Mouse (Mus musculus): ENCODE results near the gene Prim1. TPM values are rescaled to one million over a fixed set of nuclear protein-coding genes. Genes with fewer than 3 reads are reported as not detected.

The Prim1 gene
- total RNA-seq, 1 experiment = 63.5 TPM

DNA sequence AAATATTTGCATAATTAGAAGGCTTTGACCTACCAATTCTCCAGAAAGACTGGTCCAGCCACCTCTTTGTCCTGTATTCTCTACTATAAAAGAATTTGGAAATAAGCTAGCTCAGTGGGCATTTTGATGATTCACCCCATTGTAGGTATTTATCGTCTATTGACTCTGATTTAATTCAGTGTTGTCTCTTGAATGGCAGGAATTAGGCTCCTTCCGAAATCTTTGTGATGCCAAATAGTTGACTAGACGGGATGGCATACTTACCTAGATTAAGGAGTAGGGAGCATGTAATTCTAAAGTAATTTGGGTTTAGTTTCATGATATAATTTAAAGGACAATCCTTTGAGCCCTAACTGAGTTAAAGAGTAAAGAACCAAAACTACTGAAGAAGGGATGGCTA is 23.0 kb downstream of the Prim1 start:
- H3K9ac ChIP-seq (ENCODE audit: insufficient read depth, low read depth, low read length, poor library complexity, severe bottlenecking) = peak overlapping the region; percentile 61; the same call in 1 of the 2 replicates
- H3K36me3 ChIP-seq (ENCODE audit: control insufficient read depth, insufficient read depth, low read length, poor library complexity, severe bottlenecking) = peaks cover 51% of the 10 kb centered on the region
- in situ Hi-C loops (cut with MboI; ENCODE audit: low sequenced_read_pairs in 2 of 2, unreplicated experiment in 2 of 2) = no loop called here
- H3K4me1 ChIP-seq (ENCODE audit: control insufficient read depth in 2 of 2, insufficient read depth in 2 of 2, low read length in 2 of 2, poor library complexity in 1 of 2) = peaks cover 5 to 22% of the 10 kb centered on the region in 2 experiments; a peak in 3 of 4 replicates
- DNase-seq (ENCODE audit: low read depth, low spot score) = no peak
- no peak for TF ChIP-seq HCFC1 (IDR thresholded peaks at IDR 0.05; ENCODE audit: borderline replicate concordance, insufficient read depth, low read length)
- 0 out of 2 replicates have a peak, but pooled peaks have one; percentile 15 for TF ChIP-seq CHD2 (IDR thresholded peaks at IDR 0.05; ENCODE audit: low read depth, low read length)
- no peak overlapping the region for H3K27ac ChIP-seq (ENCODE audit: insufficient read depth, low read depth, low read length, poor library complexity, severe bottlenecking)
- no peaks in the 10 kb centered on the region for H3K9me3 ChIP-seq (ENCODE audit: control insufficient read depth, insufficient read depth, low read depth, low read length)
- H3K4me3 ChIP-seq (ENCODE audit: insufficient read depth in 1 of 2, low read depth in 1 of 2, low read length in 2 of 2, poor library complexity in 1 of 2, severe bottlenecking in 1 of 2) = peak overlapping the region; percentile 22 to 93; a peak in 2 of 4 replicates

DNA sequence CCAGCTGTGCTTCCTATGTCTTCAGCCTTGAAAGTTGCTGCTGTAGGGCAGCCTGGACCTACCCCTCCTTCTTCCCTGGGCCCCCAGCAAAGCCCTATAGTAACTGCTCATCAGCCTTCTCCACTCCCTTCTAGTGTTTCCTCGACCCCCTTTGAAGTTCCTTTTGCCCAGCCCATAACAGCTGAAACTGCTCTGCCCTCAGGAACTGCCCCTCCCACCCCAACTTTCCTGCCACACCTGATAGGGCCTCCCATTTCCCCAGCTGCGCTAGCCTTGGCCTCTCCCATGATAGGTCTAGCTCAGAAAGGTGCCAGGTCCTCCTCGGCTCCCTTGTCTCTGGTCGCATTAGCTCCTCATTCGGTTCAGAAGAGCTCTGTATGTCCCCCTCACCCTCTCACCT is 24.2 kb downstream of the Prim1 start:
- Histone ChIP-seq H3K4me3 (ENCODE audit: insufficient read depth in 1 of 2, low read depth in 1 of 2, low read length in 2 of 2, poor library complexity in 1 of 2, severe bottlenecking in 1 of 2) (no peak overlapping the region), H3K4me1 (ENCODE audit: control insufficient read depth in 2 of 2, insufficient read depth in 2 of 2, low read length in 2 of 2, poor library complexity in 1 of 2) (peaks cover 5 to 22% of the 10 kb centered on the region in 2 experiments; a peak in 3 of 4 replicates)

GRCm38 (mm10) chr10:128039858-128040257 is 24.9 kb downstream of the Prim1 start:
- H3K4me1 ChIP-seq (ENCODE audit: control insufficient read depth in 2 of 2, insufficient read depth in 2 of 2, low read length in 2 of 2, poor library complexity in 1 of 2) = peaks cover 6 to 22% of the 10 kb centered on the region in 2 experiments; a peak in 3 of 4 replicates
- H3K9ac ChIP-seq (ENCODE audit: insufficient read depth, low read depth, low read length, poor library complexity, severe bottlenecking) = no peak overlapping the region
- no peaks in the 10 kb centered on the region for H3K9me3 ChIP-seq (ENCODE audit: control insufficient read depth, insufficient read depth, low read depth, low read length)
- DNase-seq (ENCODE audit: low read depth, low spot score) = no peak
- no peak overlapping the region for H3K4me3 ChIP-seq (ENCODE audit: insufficient read depth in 1 of 2, low read depth in 1 of 2, low read length in 2 of 2, poor library complexity in 1 of 2, severe bottlenecking in 1 of 2)
- TF ChIP-seq ZNF384 (IDR thresholded peaks at IDR 0.05; ENCODE audit: low read depth, low read length) = no peak
- no peak for TF ChIP-seq ZC3H11A (IDR thresholded peaks at IDR 0.05; ENCODE audit: borderline replicate concordance, low read depth, low read length)
- TF ChIP-seq HCFC1 (IDR thresholded peaks at IDR 0.05; ENCODE audit: borderline replicate concordance, insufficient read depth, low read length) = no peak
- no peak for TF ChIP-seq CHD2 (IDR thresholded peaks at IDR 0.05; ENCODE audit: low read depth, low read length)
- TF ChIP-seq MAFK (IDR thresholded peaks at IDR 0.05; ENCODE audit: insufficient read depth, low read depth, low read length) = no peak
- H3K27ac ChIP-seq (ENCODE audit: insufficient read depth, low read depth, low read length, poor library complexity, severe bottlenecking) = no peak overlapping the region
- peaks cover 69% of the 10 kb centered on the region for H3K36me3 ChIP-seq (ENCODE audit: control insufficient read depth, insufficient read depth, low read length, poor library complexity, severe bottlenecking)
- in situ Hi-C loops (cut with MboI; ENCODE audit: low sequenced_read_pairs in 2 of 2, unreplicated experiment in 2 of 2) = no loop called here

More for the DNA sequence above, 24.2 kb downstream of the Prim1 start:
- Histone ChIP-seq H3K27ac (ENCODE audit: insufficient read depth, low read depth, low read length, poor library complexity, severe bottlenecking) (no peak overlapping the region; the same call in 1 of the 2 replicates), H3K36me3 (ENCODE audit: control insufficient read depth, insufficient read depth, low read length, poor library complexity, severe bottlenecking) (peaks cover 62% of the 10 kb centered on the region), H3K9me3 (ENCODE audit: control insufficient read depth, insufficient read depth, low read depth, low read length) (no peaks in the 10 kb centered on the region), H3K9ac (ENCODE audit: insufficient read depth, low read depth, low read length, poor library complexity, severe bottlenecking) (peak overlapping the region; percentile 34; the same call in 1 of the 2 replicates)
- no peak for TF ChIP-seq CHD2 (IDR thresholded peaks at IDR 0.05; ENCODE audit: low read depth, low read length)
- no peak for TF ChIP-seq HCFC1 (IDR thresholded peaks at IDR 0.05; ENCODE audit: borderline replicate concordance, insufficient read depth, low read length)
- no peak for TF ChIP-seq MAFK (IDR thresholded peaks at IDR 0.05; ENCODE audit: insufficient read depth, low read depth, low read length)
- no peak for TF ChIP-seq ZNF384 (IDR thresholded peaks at IDR 0.05; ENCODE audit: low read depth, low read length)
- TF ChIP-seq ZC3H11A (IDR thresholded peaks at IDR 0.05; ENCODE audit: borderline replicate concordance, low read depth, low read length) = no peak
- in situ Hi-C loops (cut with MboI; ENCODE audit: low sequenced_read_pairs in 2 of 2, unreplicated experiment in 2 of 2) = no loop called here
- DNase-seq (ENCODE audit: low read depth, low spot score) = no peak

GRCm38 (mm10) chr10:128040293-128040692 is 25.3 kb downstream of the Prim1 start:
- Histone ChIP-seq H3K4me3 (ENCODE audit: insufficient read depth in 1 of 2, low read depth in 1 of 2, low read length in 2 of 2, poor library complexity in 1 of 2, severe bottlenecking in 1 of 2) (no peak overlapping the region), H3K4me1 (ENCODE audit: control insufficient read depth in 2 of 2, insufficient read depth in 2 of 2, low read length in 2 of 2, poor library complexity in 1 of 2) (peaks cover 10 to 22% of the 10 kb centered on the region in 2 experiments), H3K27ac (ENCODE audit: insufficient read depth, low read depth, low read length, poor library complexity, severe bottlenecking) (no peak overlapping the region), H3K36me3 (ENCODE audit: control insufficient read depth, insufficient read depth, low read length, poor library complexity, severe bottlenecking) (peaks cover 70% of the 10 kb centered on the region), H3K9me3 (ENCODE audit: control insufficient read depth, insufficient read depth, low read depth, low read length) (no peaks in the 10 kb centered on the region), H3K9ac (ENCODE audit: insufficient read depth, low read depth, low read length, poor library complexity, severe bottlenecking) (no peak overlapping the region)
- no peak for TF ChIP-seq MAFK (IDR thresholded peaks at IDR 0.05; ENCODE audit: insufficient read depth, low read depth, low read length)
- no peak for TF ChIP-seq HCFC1 (IDR thresholded peaks at IDR 0.05; ENCODE audit: borderline replicate concordance, insufficient read depth, low read length)
- TF ChIP-seq ZNF384 (IDR thresholded peaks at IDR 0.05; ENCODE audit: low read depth, low read length) = no peak
- TF ChIP-seq CHD2 (IDR thresholded peaks at IDR 0.05; ENCODE audit: low read depth, low read length) = no peak
- TF ChIP-seq ZC3H11A (IDR thresholded peaks at IDR 0.05; ENCODE audit: borderline replicate concordance, low read depth, low read length) = no peak
- in situ Hi-C loops (cut with MboI; ENCODE audit: low sequenced_read_pairs in 2 of 2, unreplicated experiment in 2 of 2) = no loop called here
- DNase-seq (ENCODE audit: low read depth, low spot score) = no peak

DNA sequence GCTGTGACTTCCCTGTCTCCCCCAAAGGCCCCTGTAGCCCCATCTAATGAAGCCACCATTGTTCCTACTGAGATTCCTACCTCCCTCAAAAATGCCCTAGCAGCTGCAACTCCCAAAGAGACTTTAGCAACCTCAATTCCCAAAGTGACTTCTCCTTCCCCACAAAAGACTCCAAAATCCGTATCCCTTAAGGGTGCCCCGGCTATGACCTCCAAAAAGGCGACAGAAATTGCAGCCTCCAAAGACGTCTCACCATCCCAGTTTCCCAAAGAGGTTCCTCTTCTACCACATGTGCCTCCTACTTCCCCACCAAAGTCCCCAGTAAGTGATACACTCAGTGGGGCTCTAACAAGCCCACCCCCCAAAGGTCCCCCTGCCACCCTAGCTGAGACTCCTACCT is 26.7 kb downstream of the Prim1 start:
- no peak overlapping the region for H3K9ac ChIP-seq (ENCODE audit: insufficient read depth, low read depth, low read length, poor library complexity, severe bottlenecking)
- in situ Hi-C loops (cut with MboI; ENCODE audit: low sequenced_read_pairs in 2 of 2, unreplicated experiment in 2 of 2) = no loop called here
- H3K36me3 ChIP-seq (ENCODE audit: control insufficient read depth, insufficient read depth, low read length, poor library complexity, severe bottlenecking) = peaks cover 79% of the 10 kb centered on the region
- DNase-seq (ENCODE audit: low read depth, low spot score) = no peak
- no peaks in the 10 kb centered on the region for H3K9me3 ChIP-seq (ENCODE audit: control insufficient read depth, insufficient read depth, low read depth, low read length)
- no peak overlapping the region for H3K27ac ChIP-seq (ENCODE audit: insufficient read depth, low read depth, low read length, poor library complexity, severe bottlenecking)
- H3K4me1 ChIP-seq (ENCODE audit: control insufficient read depth in 2 of 2, insufficient read depth in 2 of 2, low read length in 2 of 2, poor library complexity in 1 of 2) = peaks cover 10 to 22% of the 10 kb centered on the region in 2 experiments
- TF ChIP-seq CHD2 (IDR thresholded peaks at IDR 0.05; ENCODE audit: low read depth, low read length) = no peak
- no peak for TF ChIP-seq ZNF384 (IDR thresholded peaks at IDR 0.05; ENCODE audit: low read depth, low read length)
- TF ChIP-seq HCFC1 (IDR thresholded peaks at IDR 0.05; ENCODE audit: borderline replicate concordance, insufficient read depth, low read length) = no peak
- no peak for TF ChIP-seq ZC3H11A (IDR thresholded peaks at IDR 0.05; ENCODE audit: borderline replicate concordance, low read depth, low read length)
- TF ChIP-seq MAFK (IDR thresholded peaks at IDR 0.05; ENCODE audit: insufficient read depth, low read depth, low read length) = no peak
- H3K4me3 ChIP-seq (ENCODE audit: insufficient read depth in 1 of 2, low read depth in 1 of 2, low read length in 2 of 2, poor library complexity in 1 of 2, severe bottlenecking in 1 of 2) = no peak overlapping the region

Data from ES-E14 (cell line).